Mouse (Mus musculus) olfactory bulb, adult 2 months (tissue): ENCODE measurements around the gene Olfr462.

Experiments
- CTCF ChIP-seq: fragments of 200-500 bp; IDR thresholded peaks from 2 replicates; pipeline ENCODE4 v1.5.1; 2012; ENCODE audit warnings: low read depth, mild to moderate bottlenecking, low read length, moderate library complexity; ENCODE audit not compliant: insufficient read depth
- POLR2A ChIP-seq: fragments of 200-500 bp; IDR thresholded peaks from 2 replicates; pipeline ENCODE4 v1.6.1; 2012; ENCODE audit warnings: mild to moderate bottlenecking, low read depth, low read length, moderate library complexity; ENCODE audit not compliant: insufficient read depth

- TF ChIP-seq CTCF (no peak), POLR2A (no peak)
Observed at GRCm38 (mm10) chr11:87870096-87870495, 22.0 kb downstream of the Olfr462 start.
